Mouse (Mus musculus): ENCODE data around the gene Prg3.

GRCm38 (mm10) chr2:84975580-84975979 lies 12.4 kb upstream of the Prg3 start:
- TF ChIP-seq CTCF (IDR thresholded peaks at IDR 0.05 in 2 of 3, conservative IDR thresholded peaks at IDR 0.05 in 1 of 3; ENCODE audit: control insufficient read depth in 1 of 3, insufficient read depth in 1 of 3, low read depth in 2 of 3, low read length in 3 of 3, poor library complexity in 1 of 3, severe bottlenecking in 1 of 3) (no peak), E2F4 (IDR thresholded peaks at IDR 0.05; ENCODE audit: borderline replicate concordance, low read depth, low read length) (no peak), JUND (IDR thresholded peaks at IDR 0.05; ENCODE audit: low read depth, low read length) (no peak), EP300 (IDR thresholded peaks at IDR 0.05; ENCODE audit: low read depth in 1 of 2, low read length in 2 of 2) (no peak), POLR2A (IDR thresholded peaks at IDR 0.05; ENCODE audit: control insufficient read depth in 1 of 2, insufficient read depth in 1 of 2, low read depth in 1 of 2, low read length in 2 of 2, poor library complexity in 1 of 2) (no peak), GATA1 (IDR thresholded peaks at IDR 0.05; ENCODE audit: low read depth, low read length) (no peak)
